Mouse (Mus musculus) Muller cell, postnatal 12 days (primary cell): Measurements from ENCODE around the gene Btbd9.
"Not testable (repeated sequence)": the region's sequence is repeated elsewhere in the genome, so short reads cannot be mapped to it uniquely, and the experiment has no call there.

Experiments
- DNase-seq: peaks from one replicate; pipeline ENCODE4 v3.0.0-alpha.2; 2015; ENCODE audit errors: inconsistent ontology term

The Btbd9 gene

GRCm38 (mm10) chr17:30512531-30512930 lies 63.8 kb downstream of the Btbd9 start:
- no peak for DNase-seq

DNA sequence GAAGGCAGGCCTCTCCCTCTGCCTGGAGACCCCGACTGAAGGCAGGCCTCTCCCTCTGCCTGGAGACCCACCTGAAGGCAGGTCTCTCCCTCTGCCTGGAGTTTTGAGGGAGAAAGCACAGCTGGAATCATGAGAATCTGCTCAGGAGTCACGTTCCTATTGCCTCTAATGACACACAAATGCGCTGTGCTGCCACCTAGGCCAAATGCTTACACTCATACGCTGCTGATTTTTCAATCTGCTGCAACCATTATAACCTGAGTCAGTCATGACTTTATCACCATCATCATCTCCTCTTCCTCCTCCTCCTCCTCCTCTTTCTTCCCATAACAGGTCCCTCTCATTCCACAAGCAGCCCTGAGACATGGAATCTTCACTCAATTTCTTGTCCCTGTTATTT lies 64.3 kb downstream of the Btbd9 start:
- DNase-seq, result no peak

- DNase-seq, result no peak
Measured at GRCm38 (mm10) chr17:30511399-30511798, 64.9 kb downstream of the Btbd9 start.

DNA sequence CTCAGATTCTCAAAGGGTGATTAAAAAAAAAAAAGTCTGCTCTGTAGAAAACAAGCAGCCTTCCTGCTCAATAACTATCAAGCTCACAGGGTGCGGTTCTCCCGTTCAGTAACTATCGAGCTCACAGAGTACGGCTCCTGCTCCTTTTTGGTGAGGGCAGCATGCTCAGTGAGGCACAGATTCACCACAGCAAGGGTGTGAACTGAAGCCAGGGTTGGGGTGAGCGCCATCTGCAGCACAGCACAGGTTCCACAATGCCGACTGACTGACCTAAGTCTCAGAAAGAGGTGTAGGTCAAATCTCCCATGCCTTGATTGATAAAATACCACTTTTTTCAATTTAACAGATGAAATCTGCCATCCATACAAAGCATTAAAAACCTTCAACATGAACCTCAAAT lies 66.1 kb downstream of the Btbd9 start:
- no peak for DNase-seq

DNA sequence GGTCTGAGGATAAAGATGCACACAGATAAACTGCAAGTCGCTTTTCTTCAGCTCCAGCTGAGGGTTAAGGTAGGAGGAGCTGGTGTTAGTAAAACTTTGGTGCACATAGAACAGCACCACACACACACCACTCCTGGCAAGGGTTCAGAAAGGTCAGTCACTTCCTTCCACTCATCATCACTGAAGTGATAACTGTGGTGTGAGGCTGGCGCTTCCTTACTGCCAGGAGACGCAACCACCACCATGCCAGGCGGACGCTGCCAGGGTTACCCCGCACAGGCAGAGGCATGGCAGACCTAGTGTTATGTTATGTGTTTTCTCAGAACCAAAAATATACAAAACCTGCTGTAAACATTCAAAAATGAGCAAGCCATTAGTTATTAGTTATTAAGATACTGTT lies 66.6 kb downstream of the Btbd9 start:
- DNase-seq, result no peak

- no peak for DNase-seq
Measured at GRCm38 (mm10) chr17:30507636-30508576, 68.4 kb downstream of the Btbd9 start.

DNA sequence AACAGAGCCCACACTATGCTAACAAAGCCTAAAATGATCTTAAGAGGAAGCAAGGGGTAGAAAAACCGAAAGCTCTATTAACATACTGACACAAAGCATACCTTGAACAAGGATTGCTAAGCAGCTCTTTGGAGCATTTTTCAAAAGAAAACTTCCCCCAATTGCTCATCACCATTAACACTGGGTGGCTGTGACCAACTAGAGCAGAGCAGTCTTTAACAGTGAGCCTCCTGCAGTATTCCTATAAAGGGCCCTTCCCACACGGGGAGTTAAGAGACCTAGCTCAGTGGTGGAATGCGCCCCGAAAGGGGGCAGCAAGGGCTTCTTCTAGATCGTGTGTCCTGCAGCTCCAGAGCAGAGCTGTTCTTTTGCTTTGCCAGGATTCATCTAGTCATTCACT lies 69.4 kb downstream of the Btbd9 start:
- no peak for DNase-seq

- not testable (repeated sequence) for DNase-seq
Measured at GRCm38 (mm10) chr17:30499541-30499940, 76.7 kb downstream of the Btbd9 start.

DNA sequence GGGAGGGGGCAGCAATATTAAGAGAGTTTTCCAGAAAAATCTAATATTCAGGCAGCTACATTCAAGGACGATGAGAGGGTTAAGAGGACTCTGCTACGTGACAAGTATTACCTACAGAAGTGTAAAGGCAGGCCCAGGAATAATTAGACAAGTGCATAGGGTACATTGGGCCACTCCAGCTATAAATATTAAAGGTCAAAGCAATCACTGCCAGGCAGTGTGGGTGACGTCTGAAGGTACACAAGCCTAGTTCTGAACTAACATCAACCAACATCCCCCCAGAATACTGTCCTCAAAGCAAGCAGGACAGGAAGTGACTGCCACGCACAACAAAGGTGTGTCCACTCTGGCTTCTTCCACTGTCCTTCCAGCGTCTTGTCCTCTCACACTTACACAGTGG lies 77.5 kb downstream of the Btbd9 start:
- DNase-seq, result no peak

DNA sequence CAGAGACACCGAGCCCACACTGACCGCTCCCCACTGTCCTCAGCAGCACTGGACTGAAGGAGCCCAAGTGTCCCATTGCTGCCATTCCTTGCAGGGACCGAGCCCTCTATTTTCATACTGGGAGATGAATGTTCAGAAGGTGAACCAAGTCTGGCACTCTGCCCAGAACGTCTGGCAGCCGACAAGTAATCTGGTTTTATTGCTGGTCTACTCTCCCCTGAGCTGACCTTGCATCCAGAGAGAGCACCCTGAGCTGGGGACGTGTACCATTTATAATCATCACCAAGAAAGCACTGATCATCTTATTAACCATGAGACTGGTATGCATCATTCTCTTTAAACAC lies 77.9 kb downstream of the Btbd9 start:
- no peak for DNase-seq

DNA sequence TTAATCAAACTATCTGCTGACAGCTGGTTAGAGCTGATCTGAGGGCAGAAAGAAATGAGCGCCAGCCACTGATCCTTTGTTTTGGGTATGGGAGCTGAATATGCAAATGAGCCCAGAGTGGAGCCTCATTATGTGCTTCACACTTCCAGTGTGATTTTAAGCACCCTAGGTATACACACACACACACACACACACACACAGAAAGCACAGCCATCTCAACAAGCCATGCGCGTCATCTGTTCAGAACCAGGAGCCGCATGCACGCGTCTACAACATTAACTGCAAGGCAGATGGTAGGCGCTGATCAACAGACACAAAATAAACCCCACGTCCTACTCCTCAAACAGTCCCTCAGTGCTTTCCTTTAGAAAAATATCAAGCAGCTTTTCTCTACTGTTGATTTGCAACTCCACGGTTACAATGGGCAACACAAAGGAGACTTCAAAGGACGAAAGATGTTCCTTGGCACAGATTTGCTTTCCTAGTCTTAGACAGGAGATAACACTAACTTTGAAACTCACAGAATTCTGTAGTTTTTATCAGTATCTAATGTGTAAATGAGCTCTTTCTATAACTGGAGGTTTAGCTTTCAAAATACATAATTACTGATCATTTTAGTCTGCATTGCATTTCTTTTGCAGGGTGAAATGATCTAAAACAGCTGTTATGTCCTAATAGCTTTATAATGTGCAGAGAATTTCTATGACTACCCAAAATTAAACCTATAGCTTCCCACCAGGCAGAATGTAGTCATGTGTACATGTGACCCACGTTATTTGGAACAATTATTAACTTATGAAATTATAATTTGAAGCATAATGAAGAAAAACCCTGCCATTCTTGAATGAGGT lies 78.5 kb downstream of the Btbd9 start:
- no peak for DNase-seq

DNA sequence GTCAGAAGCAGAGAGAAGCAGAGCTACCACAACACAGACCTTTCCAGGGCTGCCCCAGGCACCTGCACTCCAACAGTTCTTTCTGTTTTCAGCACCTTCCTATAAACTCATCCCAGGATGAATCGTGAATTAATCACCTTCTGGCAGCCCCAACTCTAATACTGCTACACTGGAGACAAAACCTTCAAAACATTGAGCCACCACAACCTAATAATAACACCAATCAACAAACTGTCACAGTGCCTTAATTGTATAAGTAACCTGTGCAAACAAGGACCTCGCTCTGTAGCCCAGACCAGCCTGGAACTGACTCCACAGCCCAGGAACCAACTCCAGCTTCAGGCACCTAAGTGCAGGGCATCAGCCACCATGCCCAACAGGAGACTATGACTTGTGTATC lies 80.7 kb downstream of the Btbd9 start:
- no peak for DNase-seq

DNA sequence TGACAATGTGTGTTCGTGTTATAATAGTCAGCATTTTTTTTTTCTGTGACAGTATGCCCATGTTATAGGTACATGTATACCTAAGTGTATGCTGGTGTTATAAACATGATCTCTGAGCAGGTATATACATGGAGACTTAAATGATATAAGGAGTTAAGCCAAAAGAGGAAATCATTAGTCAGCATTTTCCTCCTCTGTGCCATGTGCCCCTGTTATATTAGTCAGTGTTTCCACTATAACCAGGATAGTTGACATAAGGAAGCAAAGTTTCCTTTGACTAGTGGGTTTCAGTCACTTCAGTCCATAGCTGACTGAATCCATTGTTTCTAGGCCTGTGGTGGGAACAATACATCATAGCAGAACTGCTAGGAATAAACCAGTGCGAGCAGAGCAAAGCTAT lies 81.1 kb downstream of the Btbd9 start:
- DNase-seq, result no peak

- DNase-seq, result no peak
Measured at GRCm38 (mm10) chr17:30493481-30493880, 82.8 kb downstream of the Btbd9 start.

DNA sequence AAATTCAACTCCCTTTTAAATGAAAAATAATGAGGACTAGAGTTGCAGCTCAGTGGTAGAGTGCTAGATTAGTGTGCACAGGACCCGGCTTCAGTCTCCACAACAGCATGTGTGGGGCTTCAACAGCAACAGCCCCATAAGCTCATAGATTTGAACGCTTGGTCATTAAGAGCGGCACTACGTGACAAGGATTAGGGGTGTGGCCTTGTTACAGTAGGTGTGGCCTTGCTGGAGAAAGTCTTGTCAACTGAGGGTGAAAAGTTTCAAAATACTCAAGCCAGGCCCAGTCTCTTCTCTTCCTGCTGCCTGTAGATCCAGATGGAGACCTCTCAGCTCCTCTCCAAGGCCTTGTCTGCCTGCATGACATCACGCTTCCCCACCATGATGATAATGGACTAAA lies 84.1 kb downstream of the Btbd9 start:
- no peak for DNase-seq

GRCm38 (mm10) chr17:30491601-30492000 lies 84.7 kb downstream of the Btbd9 start:
- DNase-seq, result no peak

GRCm38 (mm10) chr17:30490601-30491000 lies 85.7 kb downstream of the Btbd9 start:
- DNase-seq, result no peak

- no peak for DNase-seq
Measured at GRCm38 (mm10) chr17:30490086-30490485, 86.2 kb downstream of the Btbd9 start.

- peak; percentile 70 for DNase-seq
Measured at GRCm38 (mm10) chr17:30489629-30490028, 86.7 kb downstream of the Btbd9 start.

GRCm38 (mm10) chr17:30487695-30488094 lies 88.6 kb downstream of the Btbd9 start:
- DNase-seq, result no peak

DNA sequence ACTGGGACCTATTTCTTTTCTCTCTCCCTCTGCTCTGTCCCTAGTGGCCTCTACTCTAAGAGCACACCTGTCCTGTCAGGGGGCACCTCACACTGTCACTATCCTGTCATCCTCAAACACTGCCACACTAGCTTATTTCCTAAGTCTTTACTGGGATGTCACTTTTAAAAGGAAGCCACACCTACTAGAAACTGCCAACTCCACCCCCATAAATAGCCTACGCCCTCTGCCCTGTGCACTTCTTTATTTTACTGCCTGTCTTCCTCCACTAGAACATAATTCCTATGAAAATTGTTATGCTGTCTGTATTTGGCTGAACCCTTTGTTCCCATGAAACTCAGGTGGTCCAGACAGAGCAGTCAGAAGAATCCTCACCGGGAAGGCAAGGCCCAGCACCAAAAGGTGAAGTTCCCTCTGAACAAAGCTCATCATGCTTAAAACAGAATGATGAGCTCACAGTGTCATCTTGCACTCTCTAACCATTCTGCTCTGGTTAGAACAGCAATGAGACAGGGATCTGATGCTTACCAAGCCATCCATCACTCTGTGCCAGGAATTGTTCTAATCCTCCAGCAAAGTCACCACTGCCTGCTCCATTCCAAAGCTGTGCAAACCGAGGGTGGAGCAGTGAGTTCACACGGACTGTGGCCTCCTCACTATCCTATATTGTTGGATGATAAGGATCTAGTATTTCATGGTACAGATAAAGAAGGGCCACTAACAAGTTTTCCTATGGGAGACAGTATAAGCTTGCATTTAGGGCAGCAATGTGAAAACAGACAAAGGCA lies 91.0 kb downstream of the Btbd9 start:
- no peak for DNase-seq

DNA sequence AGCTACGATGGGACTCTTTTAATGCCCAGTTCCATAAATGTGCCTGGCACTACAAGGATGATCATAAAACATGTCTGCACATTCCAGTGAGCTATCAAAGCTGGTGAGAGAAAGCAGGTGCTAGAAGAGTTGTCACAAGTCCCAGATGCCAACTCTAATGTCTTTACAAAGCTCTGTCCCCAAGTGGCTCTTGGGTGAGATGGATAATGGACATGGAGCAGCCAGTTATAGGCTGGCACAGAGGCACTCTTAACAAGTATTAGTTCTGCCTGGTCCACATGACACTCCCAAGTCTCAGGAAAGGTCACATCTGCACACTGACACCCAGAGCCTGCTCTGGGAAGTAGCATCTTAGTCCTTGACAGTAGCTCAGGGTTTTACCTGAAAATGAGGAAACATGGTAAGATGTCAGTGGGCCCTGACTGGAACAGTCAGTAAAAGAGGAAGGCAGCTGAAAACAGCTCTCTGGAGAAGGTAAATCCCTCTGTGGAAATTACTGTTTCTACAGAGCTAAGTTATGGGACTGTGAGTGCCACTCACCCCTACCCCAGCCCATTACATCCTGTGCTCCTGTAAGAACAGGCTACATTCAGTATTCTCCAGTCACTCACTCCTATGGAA lies 91.7 kb downstream of the Btbd9 start:
- no peak for DNase-seq
